Mouse (Mus musculus) heart, adult 2 months (tissue): Measurements from ENCODE around the gene Pgpep1l. TPM values are rescaled to one million over a fixed set of nuclear protein-coding genes. Genes with fewer than 3 reads are reported as not detected.

Experiments
- DNase-seq, 2 experiments: peaks; one replicate each; pipeline ENCODE4 v3.0.0; 2021
- H3K27ac ChIP-seq: fragments of 200-600 bp; 2 replicates; pipeline ENCODE4 v1.8.1; 2022
- H3K27me3 ChIP-seq: fragments of 200-500 bp; 2 replicates; pipeline ENCODE4 v1.6.1; 2012; ENCODE audit warnings: mild to moderate bottlenecking, low read length, inconsistent platforms, mixed read lengths; ENCODE audit not compliant: control insufficient read depth, insufficient read depth
- H3K36me3 ChIP-seq: fragments of 200-500 bp; 2 replicates; pipeline ENCODE4 v1.6.1; 2012; ENCODE audit warnings: low read length, inconsistent platforms; ENCODE audit not compliant: control insufficient read depth, insufficient read depth
- H3K4me1 ChIP-seq: fragments of 200-500 bp; 2 replicates; pipeline ENCODE4 v1.6.1; 2011; ENCODE audit warnings: low read length; ENCODE audit not compliant: control insufficient read depth, insufficient read depth
- H3K4me3 ChIP-seq: fragments of 200-600 bp; 2 replicates; pipeline ENCODE4 v1.8.1; 2022
- H3K79me2 ChIP-seq: fragments of 200-500 bp; replicated peaks from 2 replicates; pipeline ENCODE4 v1.6.1; 2012; ENCODE audit warnings: mild to moderate bottlenecking, inconsistent platforms, low read length, moderate library complexity, mixed read lengths; ENCODE audit not compliant: control insufficient read depth, insufficient read depth
- H3K9ac ChIP-seq: fragments of 200-500 bp; 2 replicates; pipeline ENCODE4 v1.6.1; 2012; ENCODE audit warnings: low read depth, mild to moderate bottlenecking, control low read depth, inconsistent platforms, low read length, mixed read lengths
- CTCF ChIP-seq: fragments of 200-600 bp; IDR thresholded peaks from 2 replicates; pipeline ENCODE4 v1.8.1; 2022; ENCODE audit warnings: antibody characterized with exemption, mild to moderate bottlenecking, moderate library complexity
- EP300 ChIP-seq: fragments of 200-500 bp; IDR thresholded peaks from 2 replicates; pipeline ENCODE4 v1.6.1; 2011; ENCODE audit warnings: low read depth, low read length, control low read depth; ENCODE audit not compliant: insufficient read depth
- POLR2A ChIP-seq: fragments of 200-500 bp; IDR thresholded peaks from 2 replicates; pipeline ENCODE4 v1.6.1; 2011; ENCODE audit warnings: mild to moderate bottlenecking, low read depth, low read length, control low read depth; ENCODE audit not compliant: insufficient read depth
- WGBS: fragments of 180-500 bp; shearing (Covaris S2); methylation state at CpG from one replicate; pipeline ENCODE4 v1.1.7; 2018; 5-methylcytosine and 5-hydroxymethylcytosine counted together
- intact Hi-C: fragments of 180-260 bp; cut with DNase I; formaldehyde crosslinking; loops from one replicate; pipeline ENCODE4 v1.15.1; 2025
- polyA plus RNA-seq: library from polyadenylated mRNA; depleted of rRNA; stranded (reverse); fragments of >200 nt; gene quantifications from 2 replicates; pipeline ENCODE4 v1.2.3, GENCODE M21; 2012; rRNA removed
- total RNA-seq, 2 experiments: library from RNA; stranded (reverse); gene quantifications; 2 replicates each; pipeline ENCODE4 v1.2.3; 2021

Pgpep1l gene
- total and polyA plus RNA-seq, 3 experiments: 0.12 TPM; not detected in 2

GRCm38 (mm10) chr7:68189691-68190456 is 74.2 kb downstream of the Pgpep1l start:
- Histone ChIP-seq H3K4me1 (no peaks in the 10 kb centered on the region; the same call in 1 of the 2 replicates), H3K27me3 (no peaks in the 10 kb centered on the region), H3K79me2 (no peaks in the 10 kb centered on the region), H3K9ac (no peak overlapping the region), H3K27ac (no peak overlapping the region), H3K36me3 (no peaks in the 10 kb centered on the region), H3K4me3 (no peak overlapping the region)
- intact Hi-C loops: loop anchor here (10.0 kb wide), 1 partner anchor 105 kb away; no protein-coding TSS in a partner anchor
- no peak for DNase-seq
- TF ChIP-seq EP300 (no peak), POLR2A (no peak), CTCF (no peak)
- 82% methylated on average over 13 of the region's 13 CpGs for WGBS

GRCm38 (mm10) chr7:68189211-68189610 is 74.8 kb downstream of the Pgpep1l start:
- intact Hi-C loops: loop anchor here (10.0 kb wide), 1 partner anchor 106 kb away; no protein-coding TSS in a partner anchor
- H3K79me2 ChIP-seq: no peaks in the 10 kb centered on the region
- H3K9ac ChIP-seq: no peak overlapping the region
- TF ChIP-seq EP300 (no peak), CTCF (no peak), POLR2A (no peak)
- H3K4me1 ChIP-seq: no peaks in the 10 kb centered on the region
- no peak overlapping the region for H3K4me3 ChIP-seq
- H3K27ac ChIP-seq: no peak overlapping the region
- WGBS: 51% methylated on average over 6 of the region's 6 CpGs
- no peaks in the 10 kb centered on the region for H3K36me3 ChIP-seq
- DNase-seq: no peak
- no peaks in the 10 kb centered on the region for H3K27me3 ChIP-seq

Other genes with a start within 250 kb of the Pgpep1l start
- under 1 TPM in 1 of 2 experiments, not detected in 1; 0.16 TPM for gene Fam169b, start 9.6 kb upstream of the Pgpep1l start, total RNA-seq
- gene Fam169b, start 9.6 kb upstream of the Pgpep1l start, polyA plus RNA-seq: 0.29 and 0.61 TPM in 2 replicates